In genomic region chr14:17722824-17723445, GRCm38 (mm10) we compare ENCODE assay signal across 17 mouse cellular contexts.
DNase-seq lines count a peak whose midpoint lies in the region; ATAC-seq and TF ChIP-seq lines count a peak whose summit lies in the region.
"Had no signal": no experiment of that assay in that cellular context is flagged by ENCODE, and none has a peak within 500 bp of the region (broad histone marks: within the 10 kb centered on the region; RNA-seq: fewer than 3 reads in every experiment).

No protein-coding gene starts in this region.

- no peak overlapping the region for H3K9ac ChIP-seq in midbrain, embryonic 14.5 days (replicated peaks; ENCODE audit: low read length)
- H3K9ac ChIP-seq in midbrain, embryonic 16.5 days (ENCODE audit: low read depth, low read length) = no peak overlapping the region
- H3K9ac ChIP-seq in forebrain, embryonic 15.5 days (replicated peaks) = no peak overlapping the region
- H3K9ac ChIP-seq: liver, embryonic 15.5 days; neural tube, embryonic 12.5 days had no signal

- no peak overlapping the region for H3K4me2 ChIP-seq in midbrain, embryonic 14.5 days (ENCODE audit: low read length)
- no peak overlapping the region for H3K4me2 ChIP-seq in midbrain, embryonic 16.5 days (ENCODE audit: low read length)
- H3K4me2 ChIP-seq in forebrain, embryonic 15.5 days (replicated peaks) = no peak overlapping the region
- H3K4me2 ChIP-seq: liver, embryonic 15.5 days; neural tube, embryonic 12.5 days had no signal

- H3K9me3 ChIP-seq in midbrain, embryonic 14.5 days (ENCODE audit: control insufficient read depth, low read length) = no peaks in the 10 kb centered on the region
- H3K9me3 ChIP-seq in midbrain, embryonic 16.5 days (replicated peaks; ENCODE audit: control insufficient read depth, low read length, poor library complexity, severe bottlenecking) = no peaks in the 10 kb centered on the region
- H3K9me3 ChIP-seq in forebrain, embryonic 15.5 days = no peaks in the 10 kb centered on the region
- H3K9me3 ChIP-seq: G1E; liver, embryonic 15.5 days; neural tube, embryonic 12.5 days had no signal

- H3K27ac ChIP-seq in midbrain, embryonic 14.5 days (replicated peaks; ENCODE audit: low read depth, low read length) = no peak overlapping the region
- H3K27ac ChIP-seq in midbrain, embryonic 16.5 days (ENCODE audit: low read length) = no peak overlapping the region
- peak overlapping the region; percentile 72 for H3K27ac ChIP-seq in forebrain, embryonic 15.5 days (replicated peaks)
- H3K27ac ChIP-seq: heart, adult 2 months; liver, embryonic 15.5 days; neural tube, embryonic 12.5 days had no signal

- no peak overlapping the region for H3K4me3 ChIP-seq in midbrain, embryonic 14.5 days (replicated peaks; ENCODE audit: low read depth, low read length)
- H3K4me3 ChIP-seq in midbrain, embryonic 16.5 days (ENCODE audit: low read depth, low read length) = no peak overlapping the region
- no peak overlapping the region for H3K4me3 ChIP-seq in forebrain, embryonic 15.5 days
- H3K4me3 ChIP-seq in lung, adult 2 months (replicated peaks; ENCODE audit: extremely low read depth, low read depth, low read length) = no peak overlapping the region
- H3K4me3 ChIP-seq: heart, adult 2 months; liver, embryonic 15.5 days; neural tube, embryonic 12.5 days had no signal

- ATAC-seq in frontal cortex, adult (ENCODE audit: low TSS enrichment) = peak; percentile 53; the same call in 1 of the 2 replicates
- ATAC-seq in midbrain, embryonic 14.5 days (ENCODE audit: low FRiP score, low TSS enrichment) = peak; percentile 68; the same call in 1 of the 2 replicates
- ATAC-seq in midbrain, embryonic 16.5 days = no peak
- peak; percentile 93 for ATAC-seq in forebrain, embryonic 15.5 days (replicated peaks)
- ATAC-seq: intestine, embryonic 16.5 days had no signal

- H3K27me3 ChIP-seq in midbrain, embryonic 14.5 days (ENCODE audit: control insufficient read depth, insufficient read depth, low read length) = no peaks in the 10 kb centered on the region
- H3K27me3 ChIP-seq in midbrain, embryonic 16.5 days (ENCODE audit: control insufficient read depth, insufficient read depth, low read depth, low read length) = no peaks in the 10 kb centered on the region
- H3K27me3 ChIP-seq in forebrain, embryonic 15.5 days = no peaks in the 10 kb centered on the region
- H3K27me3 ChIP-seq: liver, embryonic 15.5 days; neural tube, embryonic 12.5 days had no signal

- TF ChIP-seq CTCF in lung, adult 2 months (IDR thresholded peaks at IDR 0.05; ENCODE audit: insufficient read depth, low read length) = no peak

- H3K36me3 ChIP-seq in midbrain, embryonic 14.5 days (ENCODE audit: control insufficient read depth, insufficient read depth, low read length) = no peaks in the 10 kb centered on the region
- H3K36me3 ChIP-seq in midbrain, embryonic 16.5 days (ENCODE audit: control insufficient read depth, insufficient read depth, low read length) = no peaks in the 10 kb centered on the region
- H3K36me3 ChIP-seq in forebrain, embryonic 15.5 days = no peaks in the 10 kb centered on the region
- H3K36me3 ChIP-seq: G1E; liver, embryonic 15.5 days; neural tube, embryonic 12.5 days had no signal

- no peaks in the 10 kb centered on the region for H3K4me1 ChIP-seq in midbrain, embryonic 14.5 days (ENCODE audit: control insufficient read depth, insufficient read depth, low read length)
- H3K4me1 ChIP-seq in midbrain, embryonic 16.5 days (ENCODE audit: control insufficient read depth, insufficient read depth, low read length) = 0 out of 2 replicates have a peak, but pooled peaks cover 3% of the 10 kb centered on the region
- peaks cover 14% of the 10 kb centered on the region for H3K4me1 ChIP-seq in forebrain, embryonic 15.5 days
- no peaks in the 10 kb centered on the region for H3K4me1 ChIP-seq in lung, adult 2 months (ENCODE audit: control insufficient read depth, insufficient read depth, low read length)
- H3K4me1 ChIP-seq: liver, embryonic 15.5 days; neural tube, embryonic 12.5 days had no signal

- TF ChIP-seq POLR2A in lung, adult 2 months (IDR thresholded peaks at IDR 0.05; ENCODE audit: borderline replicate concordance, extremely low read depth, low read depth, low read length) = no peak

- no peak for DNase-seq in frontal cortex, postnatal 25 days (ENCODE audit: low spot score in 2 of 2)
- DNase-seq in midbrain, embryonic 14.5 days = peak; percentile 28
- peak; percentile 82 for DNase-seq in layer of hippocampus, adult 9-11 months
- no peak for DNase-seq in lung, adult 2 months
- no peak for DNase-seq in yolk sac, embryonic 10.5 days (ENCODE audit: low spot score)
- DNase-seq: cerebellum, adult 2 months; heart, adult 2 months; heart, postnatal 14 days; kidney, postnatal 4 days; thymus, postnatal 14 days had no signal

- 9% methylated on average over 1 of the region's 1 CpGs for WGBS in midbrain, embryonic 14.5 days
- 11% methylated on average over 1 of the region's 1 CpGs for WGBS in midbrain, embryonic 16.5 days
- 7% methylated on average over 1 of the region's 1 CpGs for WGBS in forebrain, embryonic 15.5 days
- WGBS in lung, adult 2 months = 39% methylated on average over 1 of the region's 1 CpGs

Comparison
In these comparisons a context has a peak if more than half of its experiments do, and no peak if none do; other contexts are left out.
1. DNase-seq: peak in midbrain, embryonic 14.5 days (single experiment) and layer of hippocampus, adult 9-11 months (single experiment); none in frontal cortex, postnatal 25 days (0 of 2), lung, adult 2 months (single experiment) and yolk sac, embryonic 10.5 days (single experiment).